Mouse (Mus musculus) testis, adult 2 months (tissue): ENCODE results near the gene Gngt1.

Source experiments
- CTCF ChIP-seq: fragments of 200-500 bp; IDR thresholded peaks from 2 replicates; pipeline ENCODE4 v1.5.1; 2012; ENCODE audit warnings: low read depth, mild to moderate bottlenecking, inconsistent platforms, low read length, moderate library complexity; ENCODE audit not compliant: control insufficient read depth, insufficient read depth, insufficient replicate concordance
- POLR2A ChIP-seq: fragments of 200-500 bp; IDR thresholded peaks from 2 replicates; pipeline ENCODE4 v1.6.1; 2012; ENCODE audit warnings: low read depth, mild to moderate bottlenecking, inconsistent platforms, low read length, moderate library complexity; ENCODE audit not compliant: control insufficient read depth

DNA sequence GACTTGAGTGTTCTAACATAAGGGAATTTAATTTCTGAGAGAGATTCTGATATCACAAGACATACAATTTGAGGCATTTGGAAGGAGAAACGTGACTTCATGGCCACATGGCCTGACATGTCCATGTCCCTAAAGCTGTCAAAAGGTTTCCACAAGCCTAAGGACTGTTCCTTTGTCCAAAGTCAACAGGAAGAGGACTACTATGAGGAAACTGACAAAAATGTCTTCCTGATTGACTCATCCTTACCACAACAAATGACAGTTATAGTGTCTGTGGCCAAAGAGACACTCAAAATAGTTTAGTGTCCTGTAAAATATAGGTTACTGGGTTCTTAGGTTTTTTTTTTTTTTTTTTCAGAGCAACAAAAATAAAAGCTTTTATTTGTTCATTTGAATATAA lies 19.9 kb upstream of the Gngt1 start:
- TF ChIP-seq CTCF (no peak), POLR2A (no peak)
